Comparison of ENCODE assay signal across 16 mouse cellular contexts in genomic region chr5:53407646-53408045, GRCm38 (mm10).
"Had no signal": no experiment of that assay in that cellular context is flagged by ENCODE, and none has a peak within 500 bp of the region (broad histone marks: within the 10 kb centered on the region; RNA-seq: fewer than 3 reads in every experiment).

No protein-coding gene starts in this region.

- H3K4me2 ChIP-seq: neural tube, embryonic 13.5 days; neural tube, embryonic 15.5 days; stomach, embryonic 15.5 days had no signal

- H3K36me3 ChIP-seq: neural tube, embryonic 13.5 days; neural tube, embryonic 15.5 days; stomach, embryonic 15.5 days had no signal

- H3K4me1 ChIP-seq: neural tube, embryonic 13.5 days; neural tube, embryonic 15.5 days; stomach, embryonic 15.5 days had no signal

- H3K27me3 ChIP-seq: neural tube, embryonic 13.5 days; neural tube, embryonic 15.5 days; stomach, embryonic 15.5 days had no signal

- H3K9me3 ChIP-seq: neural tube, embryonic 13.5 days; neural tube, embryonic 15.5 days; stomach, embryonic 15.5 days had no signal

- H3K9ac ChIP-seq: neural tube, embryonic 13.5 days; neural tube, embryonic 15.5 days; stomach, embryonic 15.5 days had no signal

- H3K4me3 ChIP-seq: neural tube, embryonic 13.5 days; neural tube, embryonic 15.5 days; stomach, embryonic 15.5 days had no signal

- H3K27ac ChIP-seq: neural tube, embryonic 13.5 days; neural tube, embryonic 15.5 days; stomach, embryonic 15.5 days; stomach, postnatal 0 days had no signal

- DNase-seq: retina, postnatal 1 day; right cerebral cortex, adult 18-20 months; right cerebral cortex, postnatal 14 days; right cerebral cortex, postnatal 25 days; right cerebral cortex, postnatal 4 days; spleen, adult 18-20 months; thymus, adult 18-20 months; thymus, adult 2 months; thymus, postnatal 14 days; thymus, postnatal 25 days; thymus, postnatal 36 days; thymus, postnatal 4 days had no signal
